7 mouse cellular contexts compared by ENCODE assay signal in the genomic region with DNA sequence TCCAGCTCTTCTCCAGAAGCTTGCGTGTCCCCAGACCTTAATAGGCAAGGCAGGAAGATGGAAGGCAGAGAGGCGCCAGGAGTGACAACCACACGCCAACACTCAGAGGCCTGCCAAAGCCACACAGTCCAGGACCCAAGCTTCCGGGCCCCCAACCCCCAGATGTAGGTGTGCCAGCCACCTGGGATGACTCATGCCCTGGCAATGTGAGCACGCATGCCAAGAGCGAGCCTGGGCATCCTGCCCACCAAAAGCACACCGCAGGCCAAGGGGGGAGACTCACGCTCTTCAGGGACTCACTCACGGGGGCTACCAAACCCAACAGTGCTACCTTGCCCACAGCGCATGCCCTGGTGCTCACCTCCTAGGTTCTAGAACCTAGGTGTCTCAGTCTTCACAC. TPM values are rescaled to one million over a fixed set of nuclear protein-coding genes. Genes with fewer than 3 reads are reported as not detected.
DNase-seq lines count a peak whose midpoint lies in the region; ATAC-seq and TF ChIP-seq lines count a peak whose summit lies in the region.

No protein-coding gene starts in this region.

- no peaks in the 10 kb centered on the region for H3K9me3 ChIP-seq in forebrain, embryonic 13.5 days (replicated peaks)
- no peaks in the 10 kb centered on the region for H3K9me3 ChIP-seq in hindbrain, embryonic 16.5 days (ENCODE audit: control insufficient read depth, low read length)
- no peaks in the 10 kb centered on the region for H3K9me3 ChIP-seq in limb, embryonic 13.5 days
- H3K9me3 ChIP-seq in midbrain, postnatal 0 days (ENCODE audit: low read length): no peaks in the 10 kb centered on the region

- H3K4me2 ChIP-seq in forebrain, embryonic 13.5 days: peak overlapping the region; percentile 63
- H3K4me2 ChIP-seq in hindbrain, embryonic 16.5 days (ENCODE audit: low read length): peak overlapping the region; percentile 82
- peak overlapping the region; percentile 80 for H3K4me2 ChIP-seq in limb, embryonic 13.5 days (replicated peaks)
- peak overlapping the region; percentile 67 for H3K4me2 ChIP-seq in midbrain, postnatal 0 days (ENCODE audit: low read depth, low read length, poor library complexity, severe bottlenecking)

- peak; percentile 31 to 45 for DNase-seq in CD8-positive naive resting alpha-beta T cell, adult 2 months (ENCODE audit: low read depth in 2 of 2, low spot score in 2 of 2)
- DNase-seq in ZHBTc4 (ENCODE audit: low read depth, low spot score): peak; percentile 23
- DNase-seq in midbrain, postnatal 0 days (ENCODE audit: low spot score): no peak
- peak; percentile 17 for DNase-seq in urinary bladder, postnatal 10 days (ENCODE audit: low spot score)

- peaks cover 61% of the 10 kb centered on the region for H3K27me3 ChIP-seq in forebrain, embryonic 13.5 days
- H3K27me3 ChIP-seq in hindbrain, embryonic 16.5 days (replicated peaks; ENCODE audit: control insufficient read depth, insufficient read depth, low read length): peaks cover 30% of the 10 kb centered on the region
- H3K27me3 ChIP-seq in limb, embryonic 13.5 days: peaks cover 63% of the 10 kb centered on the region
- H3K27me3 ChIP-seq in midbrain, postnatal 0 days (ENCODE audit: insufficient read depth, low read length): peaks cover 23% of the 10 kb centered on the region

- WGBS in forebrain, embryonic 13.5 days: 54% methylated on average over 10 of the region's 10 CpGs
- 46% methylated on average over 9 of the region's 10 CpGs for WGBS in hindbrain, embryonic 16.5 days
- WGBS in limb, embryonic 13.5 days: 40% methylated on average over 10 of the region's 10 CpGs
- WGBS in midbrain, postnatal 0 days: 64% methylated on average over 10 of the region's 10 CpGs

- no peak overlapping the region for H3K27ac ChIP-seq in forebrain, embryonic 13.5 days
- no peak overlapping the region for H3K27ac ChIP-seq in hindbrain, embryonic 16.5 days (ENCODE audit: low read depth, low read length)
- no peak overlapping the region for H3K27ac ChIP-seq in limb, embryonic 13.5 days
- no peak overlapping the region for H3K27ac ChIP-seq in midbrain, postnatal 0 days (ENCODE audit: low read depth, low read length)

- no peaks in the 10 kb centered on the region for H3K36me3 ChIP-seq in forebrain, embryonic 13.5 days (ENCODE audit: poor library complexity, severe bottlenecking)
- H3K36me3 ChIP-seq in hindbrain, embryonic 16.5 days (ENCODE audit: control insufficient read depth, insufficient read depth, low read length): no peaks in the 10 kb centered on the region
- no peaks in the 10 kb centered on the region for H3K36me3 ChIP-seq in limb, embryonic 13.5 days
- H3K36me3 ChIP-seq in midbrain, postnatal 0 days (ENCODE audit: insufficient read depth, low read length): no peaks in the 10 kb centered on the region

- no peak for TF ChIP-seq CTCF in midbrain, postnatal 0 days (IDR thresholded peaks at IDR 0.05)

- peaks cover 15% of the 10 kb centered on the region; the same call in 1 of the 2 replicates for H3K4me1 ChIP-seq in forebrain, embryonic 13.5 days
- H3K4me1 ChIP-seq in hindbrain, embryonic 16.5 days (ENCODE audit: control insufficient read depth, insufficient read depth, low read depth, low read length): peaks cover 19% of the 10 kb centered on the region
- H3K4me1 ChIP-seq in limb, embryonic 13.5 days: peaks cover 33% of the 10 kb centered on the region
- H3K4me1 ChIP-seq in midbrain, postnatal 0 days (ENCODE audit: insufficient read depth, low read length): peaks cover 4% of the 10 kb centered on the region; the same call in 1 of the 2 replicates

- peak overlapping the region; percentile 38 for H3K4me3 ChIP-seq in forebrain, embryonic 13.5 days
- H3K4me3 ChIP-seq in hindbrain, embryonic 16.5 days (ENCODE audit: low read length): peak overlapping the region; percentile 48
- H3K4me3 ChIP-seq in limb, embryonic 13.5 days: peak overlapping the region; percentile 49
- peak overlapping the region; percentile 37; the same call in 1 of the 2 replicates for H3K4me3 ChIP-seq in midbrain, postnatal 0 days (ENCODE audit: low read depth, low read length)

- 0 out of 2 replicates have a peak, but pooled peaks have one; percentile 8 for ATAC-seq in forebrain, embryonic 13.5 days
- no peak for ATAC-seq in hindbrain, embryonic 16.5 days
- peak; percentile 42 for ATAC-seq in limb, embryonic 13.5 days (ENCODE audit: low FRiP score, low read depth)
- ATAC-seq in midbrain, postnatal 0 days (ENCODE audit: low FRiP score): no peak

- H3K9ac ChIP-seq in forebrain, embryonic 13.5 days: no peak overlapping the region
- no peak overlapping the region for H3K9ac ChIP-seq in hindbrain, embryonic 16.5 days (ENCODE audit: low read depth, low read length)
- no peak overlapping the region for H3K9ac ChIP-seq in limb, embryonic 13.5 days
- no peak overlapping the region for H3K9ac ChIP-seq in midbrain, postnatal 0 days (replicated peaks; ENCODE audit: low read length, poor library complexity, severe bottlenecking)

RNA-seq across cellular contexts. Expression of gene Rnf39, which starts 0.3 kb away (rescaled TPM):
- polyA plus RNA-seq in forebrain, embryonic 13.5 days (2015; fragmentation: Nextera tagmentation; extraction: Ambion mirVana): 0.21 and 0.83 TPM in 2 replicates
- polyA plus RNA-seq in hindbrain, embryonic 16.5 days (2015; fragmentation: Nextera tagmentation; extraction: Ambion mirVana): 1.6 and 2.6 TPM in 2 replicates
- polyA plus RNA-seq in limb, embryonic 13.5 days (2015; fragmentation: Nextera tagmentation; extraction: Ambion mirVana): 1.4 and 1.5 TPM in 2 replicates
- total RNA-seq in midbrain, postnatal 0 days (2014; rRNA removed): 3.9 TPM in 2 replicates
- polyA plus RNA-seq in midbrain, postnatal 0 days (2015; fragmentation: Nextera tagmentation; extraction: Ambion mirVana): 2.8 and 3.3 TPM in 2 replicates

RNA-seq across cellular contexts. Expression of gene Ppp1r11, which starts 9.2 kb away (rescaled TPM):
- polyA plus RNA-seq in forebrain, embryonic 13.5 days (2015; fragmentation: Nextera tagmentation; extraction: Ambion mirVana): 161 and 162 TPM in 2 replicates
- 156 and 165 TPM in 2 replicates for polyA plus RNA-seq in hindbrain, embryonic 16.5 days (2015; fragmentation: Nextera tagmentation; extraction: Ambion mirVana)
- 115 and 118 TPM in 2 replicates for polyA plus RNA-seq in limb, embryonic 13.5 days (2015; fragmentation: Nextera tagmentation; extraction: Ambion mirVana)
- total RNA-seq in midbrain, postnatal 0 days (2014; rRNA removed): 54.0 and 64.5 TPM in 2 replicates
- 143 and 166 TPM in 2 replicates for polyA plus RNA-seq in midbrain, postnatal 0 days (2015; fragmentation: Nextera tagmentation; extraction: Ambion mirVana)

RNA-seq across cellular contexts. Expression of gene Znrd1, which starts 16.0 kb away (rescaled TPM):
- polyA plus RNA-seq in forebrain, embryonic 13.5 days (2015; fragmentation: Nextera tagmentation; extraction: Ambion mirVana): 92.3 and 95.3 TPM in 2 replicates
- 48.8 and 51.7 TPM in 2 replicates for polyA plus RNA-seq in hindbrain, embryonic 16.5 days (2015; fragmentation: Nextera tagmentation; extraction: Ambion mirVana)
- 111 and 117 TPM in 2 replicates for polyA plus RNA-seq in limb, embryonic 13.5 days (2015; fragmentation: Nextera tagmentation; extraction: Ambion mirVana)
- 31.6 and 37.1 TPM in 2 replicates for total RNA-seq in midbrain, postnatal 0 days (2014; rRNA removed)
- 42.4 and 43.7 TPM in 2 replicates for polyA plus RNA-seq in midbrain, postnatal 0 days (2015; fragmentation: Nextera tagmentation; extraction: Ambion mirVana)

RNA-seq across cellular contexts. Expression of gene Znrd1as, which starts 16.0 kb away (rescaled TPM):
- 6.0 and 6.9 TPM in 2 replicates for polyA plus RNA-seq in forebrain, embryonic 13.5 days (2015; fragmentation: Nextera tagmentation; extraction: Ambion mirVana)
- 4.5 and 5.6 TPM in 2 replicates for polyA plus RNA-seq in hindbrain, embryonic 16.5 days (2015; fragmentation: Nextera tagmentation; extraction: Ambion mirVana)
- polyA plus RNA-seq in limb, embryonic 13.5 days (2015; fragmentation: Nextera tagmentation; extraction: Ambion mirVana): 5.7 and 5.8 TPM in 2 replicates
- 2.1 and 3.5 TPM in 2 replicates for total RNA-seq in midbrain, postnatal 0 days (2014; rRNA removed)
- polyA plus RNA-seq in midbrain, postnatal 0 days (2015; fragmentation: Nextera tagmentation; extraction: Ambion mirVana): 2.8 and 3.0 TPM in 2 replicates

RNA-seq across cellular contexts. Expression of gene 2410137M14Rik, which starts 38.6 kb away (rescaled TPM):
- 0.48 TPM in 1 of 2 replicates, not detected in the other for polyA plus RNA-seq in forebrain, embryonic 13.5 days (2015; fragmentation: Nextera tagmentation; extraction: Ambion mirVana)
- polyA plus RNA-seq in hindbrain, embryonic 16.5 days (2015; fragmentation: Nextera tagmentation; extraction: Ambion mirVana): 0.36 and 0.50 TPM in 2 replicates
- polyA plus RNA-seq in limb, embryonic 13.5 days (2015; fragmentation: Nextera tagmentation; extraction: Ambion mirVana): not detected in 2 replicates
- not detected in 2 replicates for total RNA-seq in midbrain, postnatal 0 days (2014; rRNA removed)
- polyA plus RNA-seq in midbrain, postnatal 0 days (2015; fragmentation: Nextera tagmentation; extraction: Ambion mirVana): 0.39 and 0.52 TPM in 2 replicates

Comparison
In these comparisons a context has a peak if more than half of its experiments do, and no peak if none do; other contexts are left out.
1. ATAC-seq: peak in forebrain, embryonic 13.5 days (single experiment) and limb, embryonic 13.5 days (single experiment); none in hindbrain, embryonic 16.5 days (single experiment) and midbrain, postnatal 0 days (single experiment).
2. Peak in every context shown above with its lines, with median percentiles within 50 percentile points of each other: H3K4me2 ChIP-seq and H3K4me3 ChIP-seq.